Mouse (Mus musculus): ENCODE results near the gene Hlf. TPM values are rescaled to one million over a fixed set of nuclear protein-coding genes. Genes with fewer than 3 reads are reported as not detected.
A peak's percentile ranks its signal among the peaks of the same experiment; 100 is the strongest.

Gene Hlf
- 100 to 1,000 TPM; 138 to 143 TPM for total RNA-seq (2021)
- long read RNA-seq, experiment 1, full-length matches to known transcripts = 47 of 102 reads
- long read RNA-seq, experiment 1, partial matches to known transcripts = 2 of 102 reads
- long read RNA-seq, experiment 1, other reads (novel, unspliced or antisense) = 53 of 102 reads
- long read RNA-seq, experiment 2, full-length matches to known transcripts = 32 of 75 reads
- long read RNA-seq, experiment 2, partial matches to known transcripts = 2 of 75 reads
- long read RNA-seq, experiment 2, other reads (novel, unspliced or antisense) = 41 of 75 reads

GRCm38 (mm10) chr11:90390817-90391173 is at the start of gene Hlf:
TSS of gene Hlf (minus strand) at chr11:90390895.
- TF ChIP-seq CTCF (IDR thresholded peaks at IDR 0.05) = no peak; the same call in none of the 2 replicates
- H3K27ac ChIP-seq = peak within 1 kb of the TSS; percentile 78
- H3K4me3 ChIP-seq = peak within 1 kb of the TSS; percentile 87
- DNase-seq (ENCODE audit: extremely low spot score in 1 of 2, low spot score in 2 of 2) = peak; percentile 94 to 95
- intact Hi-C loops (cut with DNase I) = loop anchor here (1.0 to 2.0 kb wide), 2 partner anchors 28 to 158 kb away; no protein-coding TSS in a partner anchor

DNA sequence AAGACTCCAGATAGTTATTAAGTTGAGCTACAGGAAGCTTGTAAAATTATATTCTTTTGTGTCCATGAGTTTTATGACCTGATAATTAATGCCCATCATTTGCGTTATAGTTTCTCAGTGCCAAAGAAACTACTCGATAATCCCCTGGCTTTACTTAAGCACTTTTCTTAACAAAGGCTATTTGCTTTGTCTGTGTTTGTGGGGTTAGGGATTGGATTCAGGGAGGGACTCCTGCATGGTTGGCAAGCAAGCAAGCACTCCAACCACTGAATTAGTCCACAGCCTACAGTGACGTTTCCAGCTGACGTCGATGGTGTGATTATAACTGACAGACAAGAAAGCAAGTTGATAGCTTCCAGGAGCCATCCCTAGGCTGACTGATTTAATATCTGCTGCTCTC is 48.1 kb upstream of the Hlf start:
- H3K4me3 ChIP-seq = no peak overlapping the region
- TF ChIP-seq CTCF (IDR thresholded peaks at IDR 0.05) = no peak
- intact Hi-C loops (cut with DNase I) = no loop called here
- no peak for DNase-seq (ENCODE audit: extremely low spot score in 1 of 2, low spot score in 2 of 2)
- H3K27ac ChIP-seq = no peak overlapping the region

DNA sequence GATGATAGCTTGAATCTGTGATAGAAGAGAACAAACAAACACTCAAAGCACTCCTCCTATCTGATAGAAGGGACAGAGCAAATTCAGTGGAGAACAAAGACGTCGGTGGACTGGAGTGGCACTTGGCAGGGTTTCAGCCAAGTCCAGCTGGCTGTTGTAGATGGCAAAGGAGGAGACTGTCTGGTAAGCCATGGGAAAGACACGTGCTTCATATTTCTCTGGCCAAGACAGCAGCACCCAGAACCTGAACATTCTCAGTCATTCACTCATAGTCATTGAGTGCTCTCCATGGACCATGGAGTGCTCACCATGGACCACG is 34.5 kb upstream of the Hlf start:
- no peak for TF ChIP-seq CTCF (IDR thresholded peaks at IDR 0.05)
- no peak overlapping the region for H3K4me3 ChIP-seq
- no peak overlapping the region for H3K27ac ChIP-seq
- intact Hi-C loops (cut with DNase I) = loop anchor here (10.0 kb wide), 1 partner anchor 440 kb away; no protein-coding TSS in a partner anchor
- no peak for DNase-seq (ENCODE audit: extremely low spot score in 1 of 2, low spot score in 2 of 2)

DNA sequence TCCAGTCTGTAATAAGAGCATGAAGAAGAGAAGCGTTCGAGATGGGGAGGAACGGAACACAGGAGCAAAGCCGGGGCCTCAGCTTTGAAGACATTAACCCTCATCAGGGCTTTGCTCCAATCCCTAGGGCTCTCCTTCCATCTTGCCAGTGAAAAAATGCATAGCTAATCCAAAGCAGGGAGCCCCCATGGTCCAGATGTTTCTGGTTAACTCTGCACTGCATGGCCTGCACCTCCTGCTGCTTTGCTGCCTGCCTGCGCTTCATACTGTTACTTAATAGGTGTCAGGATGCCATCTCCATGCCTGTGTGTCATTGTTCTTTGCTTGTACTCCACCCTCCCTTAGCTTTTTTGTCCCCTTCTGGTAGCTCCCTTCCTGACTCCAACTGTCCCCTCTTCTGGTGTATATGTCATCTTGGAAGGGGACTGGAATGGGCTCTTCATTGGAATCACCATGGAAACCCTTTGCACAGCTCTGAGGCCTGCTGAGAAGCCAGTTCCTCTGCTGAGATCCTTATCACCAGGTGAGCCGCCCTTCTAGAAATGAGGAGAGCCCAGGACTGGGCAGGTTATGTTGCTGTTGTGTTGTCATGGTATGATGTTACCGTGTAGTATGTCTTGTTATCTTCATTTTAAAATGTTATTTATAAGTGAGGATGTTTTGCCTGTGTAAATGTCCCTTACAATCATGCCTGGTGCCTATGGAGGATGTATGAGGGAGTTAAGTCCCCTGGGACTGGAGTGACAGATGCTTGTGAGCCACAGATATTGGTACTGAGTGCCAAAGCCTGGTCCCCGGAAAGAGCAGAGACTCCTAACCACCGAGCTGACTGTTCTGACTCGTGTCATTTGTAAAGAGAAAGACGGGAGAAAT is 33.9 kb upstream of the Hlf start:
- no peak for DNase-seq (ENCODE audit: extremely low spot score in 1 of 2, low spot score in 2 of 2)
- Histone ChIP-seq H3K27ac (no peak overlapping the region), H3K4me3 (no peak overlapping the region)
- no peak for TF ChIP-seq CTCF (IDR thresholded peaks at IDR 0.05)
- intact Hi-C loops (cut with DNase I) = loop anchor here (10.0 kb wide), 1 partner anchor 440 kb away; no protein-coding TSS in a partner anchor

DNA sequence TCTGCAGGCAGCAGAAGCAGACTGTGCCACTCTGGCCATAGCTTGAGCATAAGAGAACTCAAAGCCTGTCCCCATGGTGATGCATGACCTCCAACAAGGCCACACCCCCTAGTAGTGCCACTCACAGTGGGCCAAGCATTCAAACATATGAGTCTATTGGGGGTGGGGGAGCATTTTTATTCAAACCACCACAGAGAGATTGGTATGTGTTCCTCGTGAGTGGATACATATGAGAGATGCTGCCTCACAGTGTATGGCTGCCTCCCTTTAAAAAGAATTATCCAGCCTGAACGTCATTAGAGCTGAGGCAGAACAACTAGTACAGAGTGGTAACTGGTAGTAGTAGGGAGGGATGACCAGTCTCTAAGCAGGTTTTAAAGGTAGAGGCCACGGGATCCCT is 33.2 kb upstream of the Hlf start:
- TF ChIP-seq CTCF (IDR thresholded peaks at IDR 0.05) = no peak
- intact Hi-C loops (cut with DNase I) = loop anchor here (1.0 to 10.0 kb wide), 2 partner anchors 190 to 439 kb away; no protein-coding TSS in a partner anchor
- H3K4me3 ChIP-seq = no peak overlapping the region

GRCm38 (mm10) chr11:90419706-90420105 is 29.0 kb upstream of the Hlf start:
- DNase-seq (ENCODE audit: extremely low spot score in 1 of 2, low spot score in 2 of 2) = no peak

More for the DNA sequence above, 33.2 kb upstream of the Hlf start:
- DNase-seq (ENCODE audit: extremely low spot score in 1 of 2, low spot score in 2 of 2) = no peak
- H3K27ac ChIP-seq = no peak overlapping the region

DNA sequence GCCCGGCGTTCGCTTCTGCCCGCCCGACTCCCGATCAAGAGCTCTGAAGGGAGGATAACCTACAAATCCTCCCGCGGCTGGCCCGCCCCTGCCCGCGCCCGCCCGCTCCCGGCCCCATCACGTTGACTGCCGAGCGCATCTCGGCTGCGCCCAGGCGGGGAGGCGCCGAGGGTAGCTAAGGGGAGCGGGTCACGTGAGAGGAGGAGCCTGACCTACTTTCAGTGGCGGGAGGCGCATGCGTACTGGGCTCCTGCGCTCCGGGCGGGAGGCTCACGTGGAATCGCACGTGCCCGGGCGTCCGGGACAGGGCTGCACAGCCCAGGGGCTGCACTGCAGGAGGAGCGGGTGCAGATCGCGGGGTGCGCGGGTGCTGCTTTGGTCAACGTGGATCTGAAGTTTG is 27.2 kb upstream of the Hlf start:
- Histone ChIP-seq H3K27ac (peak overlapping the region; percentile 91), H3K4me3 (peak overlapping the region; percentile 42)
- TF ChIP-seq CTCF (IDR thresholded peaks at IDR 0.05) = no peak
- intact Hi-C loops (cut with DNase I) = loop anchor here (1.0 to 5.0 kb wide), 5 partner anchors 28 to 199 kb away; partner anchors contain the start of gene Hlf
- peak; percentile 99 for DNase-seq (ENCODE audit: extremely low spot score in 1 of 2, low spot score in 2 of 2)

More at GRCm38 (mm10) chr11:90419706-90420105, 29.0 kb upstream of the Hlf start:
- intact Hi-C loops (cut with DNase I) = loop anchor here (2.0 to 10.0 kb wide), 5 partner anchors 37 to 435 kb away; no protein-coding TSS in a partner anchor
- peak overlapping the region; percentile 4 for H3K27ac ChIP-seq
- H3K4me3 ChIP-seq = no peak overlapping the region
- no peak for TF ChIP-seq CTCF (IDR thresholded peaks at IDR 0.05)

DNA sequence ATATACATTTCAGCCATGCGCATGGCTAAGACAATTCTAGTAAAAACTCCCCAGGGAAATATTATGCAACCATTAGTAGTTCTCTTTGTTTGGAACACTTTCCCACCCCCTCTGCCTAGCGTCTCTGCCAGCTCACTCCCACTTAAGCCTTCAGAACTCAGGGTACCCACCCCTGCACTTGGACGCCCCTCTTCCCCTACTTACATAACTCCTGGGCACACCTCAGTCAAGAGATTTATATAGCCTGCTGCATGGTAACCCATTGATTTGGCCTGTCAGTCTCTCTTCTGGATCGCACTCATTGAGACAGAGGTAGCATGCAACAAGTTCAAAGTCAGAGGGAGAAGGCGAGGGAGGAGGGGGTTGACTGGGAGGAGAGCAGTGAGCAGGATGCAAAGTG is 26.3 kb upstream of the Hlf start:
- peak in 1 of 2 experiments; percentile 18 for DNase-seq (ENCODE audit: extremely low spot score in 1 of 2, low spot score in 2 of 2)
- Histone ChIP-seq H3K27ac (no peak overlapping the region; the same call in 1 of the 2 replicates), H3K4me3 (no peak overlapping the region)
- TF ChIP-seq CTCF (IDR thresholded peaks at IDR 0.05) = no peak
- intact Hi-C loops (cut with DNase I) = loop anchor here (5.0 kb wide), 2 partner anchors 35 to 95 kb away; no protein-coding TSS in a partner anchor

DNA sequence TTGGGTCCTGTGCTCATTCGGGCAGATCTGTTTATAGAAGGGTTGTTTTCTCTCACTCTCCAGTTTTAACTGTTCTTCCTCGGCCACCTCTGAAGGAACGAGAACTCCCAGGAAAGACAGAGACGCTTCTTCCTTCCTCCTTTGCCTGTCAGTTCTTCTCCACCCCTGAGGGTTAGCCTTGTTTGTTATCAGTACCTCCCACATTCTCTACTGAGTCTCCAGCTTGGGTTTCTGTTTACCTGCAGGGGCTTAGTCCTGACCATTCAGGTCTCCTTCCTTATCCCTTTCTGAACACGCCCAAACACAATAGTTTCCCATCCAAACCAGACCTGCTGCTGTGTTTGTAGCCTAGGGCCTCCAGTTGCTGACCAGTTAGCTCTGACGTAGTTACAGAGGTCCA is 8.2 kb upstream of the Hlf start:
- Histone ChIP-seq H3K4me3 (no peak overlapping the region), H3K27ac (no peak overlapping the region)
- no peak for TF ChIP-seq CTCF (IDR thresholded peaks at IDR 0.05)
- no peak for DNase-seq (ENCODE audit: extremely low spot score in 1 of 2, low spot score in 2 of 2)
- intact Hi-C loops (cut with DNase I) = no loop called here

DNA sequence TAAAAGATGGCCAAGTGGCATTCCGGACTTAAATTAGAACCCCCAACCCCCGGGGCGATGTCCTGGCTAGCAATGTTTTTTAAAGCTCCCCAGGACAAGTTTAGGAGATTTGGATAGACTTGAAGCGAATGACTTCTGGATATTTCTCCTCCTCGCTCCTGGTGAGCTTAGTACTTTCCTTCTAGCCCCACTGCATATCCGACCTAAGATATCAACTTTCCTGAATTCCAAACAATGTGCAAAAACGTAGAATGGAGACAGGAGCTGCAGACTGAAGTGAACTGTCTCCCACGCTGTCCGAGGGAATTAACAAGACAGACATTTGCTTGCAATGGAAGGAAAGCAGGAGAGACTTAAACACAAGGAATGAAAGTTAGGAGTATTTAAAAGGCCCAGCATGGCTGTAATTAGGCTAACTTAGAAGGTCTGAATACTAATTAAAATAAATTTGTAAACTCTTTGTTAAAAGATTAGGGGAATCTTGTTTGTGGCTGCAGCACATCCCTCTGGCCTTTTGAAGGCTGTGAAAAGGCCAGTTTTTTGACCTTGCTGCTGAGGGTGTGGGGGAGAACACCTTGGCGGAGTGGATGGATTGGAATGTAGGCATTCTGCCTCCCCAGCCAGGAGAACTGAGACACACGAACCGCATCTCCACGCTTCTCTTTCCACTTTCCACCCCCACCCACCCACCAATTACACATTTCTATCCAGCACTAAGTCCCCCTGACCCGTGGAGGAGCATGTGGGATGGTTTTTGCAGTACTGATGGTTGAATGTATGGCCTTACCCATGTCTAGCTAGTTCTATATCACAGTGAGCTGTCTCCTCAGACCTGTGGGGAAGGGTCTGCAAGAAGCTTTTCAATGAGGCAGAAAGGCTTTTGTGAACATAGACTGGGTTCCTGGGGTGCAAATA is 833 bp upstream of the Hlf start:
- DNase-seq (ENCODE audit: extremely low spot score in 1 of 2, low spot score in 2 of 2) = no peak
- intact Hi-C loops (cut with DNase I) = loop anchor here (2.0 kb wide), 1 partner anchor 157 kb away; no protein-coding TSS in a partner anchor
- TF ChIP-seq CTCF (IDR thresholded peaks at IDR 0.05) = no peak

More for the DNA sequence above, 833 bp upstream of the Hlf start:
- H3K27ac ChIP-seq = peak overlapping the region; percentile 19; the same call in 1 of the 2 replicates
- peak overlapping the region; percentile 87 for H3K4me3 ChIP-seq
